Mouse (Mus musculus) heart, postnatal 0 days (tissue): ENCODE measurements around the gene Cebpg.

ENCODE experiments used
- CTCF ChIP-seq: IDR thresholded peaks from 2 replicates; pipeline ENCODE4 v1.5.1; 2016; ENCODE audit warnings: antibody characterized with exemption, control low read depth, low read depth
- EP300 ChIP-seq: IDR thresholded peaks from 2 replicates; pipeline ENCODE4 v1.6.1; 2016; ENCODE audit warnings: antibody characterized with exemption, low read depth

- TF ChIP-seq CTCF (no peak), EP300 (no peak)
These were observed 25.8 kb downstream of the Cebpg start for GRCm38 (mm10) chr7:35030567-35030966.
